Mouse (Mus musculus): ENCODE measurements at regions not wholly inside any gene's neighbourhood (a gene's known extent, or its start where the extent isn't known, plus 50 kb on each side); places are given as distances from the start of the nearest gene placed in this dataset.

GRCm38 (mm10) chr15:97501420-97501819, 204.2 kb downstream of the Rpap3 start:
- DNase-seq (ENCODE audit: low spot score), result no peak

GRCm38 (mm10) chr15:97499821-97500385, 205.7 kb downstream of the Rpap3 start:
- DNase-seq (ENCODE audit: low spot score), result no peak

GRCm38 (mm10) chr15:97499240-97499639, 206.4 kb downstream of the Rpap3 start:
- no peak for DNase-seq (ENCODE audit: low spot score)

GRCm38 (mm10) chr15:97498375-97498774, 207.2 kb downstream of the Rpap3 start:
- DNase-seq (ENCODE audit: low spot score), result no peak

GRCm38 (mm10) chr15:97496026-97496425, 209.6 kb downstream of the Rpap3 start:
- DNase-seq (ENCODE audit: low spot score), result no peak

GRCm38 (mm10) chr15:97493340-97493739, 212.3 kb downstream of the Rpap3 start:
- no peak for DNase-seq (ENCODE audit: low spot score)

- no peak for DNase-seq (ENCODE audit: low spot score)
Observed at GRCm38 (mm10) chr15:97491796-97492195, 213.8 kb downstream of the Rpap3 start.

GRCm38 (mm10) chr15:97487425-97487824, 218.2 kb downstream of the Rpap3 start:
- no peak for DNase-seq (ENCODE audit: low spot score)

GRCm38 (mm10) chr15:97471986-97472779, 225.1 kb upstream of the Amigo2 start:
- no peak for DNase-seq (ENCODE audit: low spot score)

- no peak for DNase-seq (ENCODE audit: low spot score)
Observed at GRCm38 (mm10) chr15:97471476-97471875, 224.4 kb upstream of the Amigo2 start.

- DNase-seq (ENCODE audit: low spot score), result no peak
Observed at GRCm38 (mm10) chr15:97469684-97470344, 222.7 kb upstream of the Amigo2 start.

GRCm38 (mm10) chr15:97468732-97469683, 221.9 kb upstream of the Amigo2 start:
- no peak for DNase-seq (ENCODE audit: low spot score)

- no peak for DNase-seq (ENCODE audit: low spot score)
Observed at GRCm38 (mm10) chr15:97467781-97468485, 220.8 kb upstream of the Amigo2 start.

GRCm38 (mm10) chr15:97466906-97467465, 219.9 kb upstream of the Amigo2 start:
- DNase-seq (ENCODE audit: low spot score), result no peak

- DNase-seq (ENCODE audit: low spot score), result no peak
Observed at GRCm38 (mm10) chr15:97466110-97466509, 219.0 kb upstream of the Amigo2 start.

- no peak for DNase-seq (ENCODE audit: low spot score)
Observed at GRCm38 (mm10) chr15:97465366-97465765, 218.3 kb upstream of the Amigo2 start.

GRCm38 (mm10) chr15:97464737-97465136, 217.7 kb upstream of the Amigo2 start:
- DNase-seq (ENCODE audit: low spot score), result no peak

GRCm38 (mm10) chr15:97462587-97462986, 215.5 kb upstream of the Amigo2 start:
- DNase-seq (ENCODE audit: low spot score), result no peak

- no peak for DNase-seq (ENCODE audit: low spot score)
Observed at GRCm38 (mm10) chr15:97462006-97462405, 214.9 kb upstream of the Amigo2 start.

- DNase-seq (ENCODE audit: low spot score), result no peak
Observed at GRCm38 (mm10) chr15:97461060-97461459, 214.0 kb upstream of the Amigo2 start.

GRCm38 (mm10) chr15:97460360-97460719, 213.3 kb upstream of the Amigo2 start:
- no peak for DNase-seq (ENCODE audit: low spot score)

Measured in urinary bladder, postnatal 10 days (tissue).